12 mouse cellular contexts compared by ENCODE assay signal in genomic region chr4:41094361-41094760, GRCm38 (mm10). TPM values are rescaled to one million over a fixed set of nuclear protein-coding genes. Genes with fewer than 3 reads are reported as not detected.
A peak's percentile ranks its signal among the peaks of the same experiment; 100 is the strongest.
DNase-seq lines count a peak whose midpoint lies in the region; ATAC-seq and TF ChIP-seq lines count a peak whose summit lies in the region.
"Had no signal": no experiment of that assay in that cellular context is flagged by ENCODE, and none has a peak within 500 bp of the region (broad histone marks: within the 10 kb centered on the region; RNA-seq: fewer than 3 reads in every experiment).

No protein-coding gene starts in this region.

- TF ChIP-seq EP300 in MEL (IDR thresholded peaks at IDR 0.05; ENCODE audit: low read depth in 1 of 2, low read length in 2 of 2): no peak

- peaks cover 6% of the 10 kb centered on the region; the same call in 1 of the 2 replicates for H3K27me3 ChIP-seq in heart, embryonic 14.5 days (ENCODE audit: control insufficient read depth, insufficient read depth, low read length)
- H3K27me3 ChIP-seq in MEL (ENCODE audit: control insufficient read depth in 1 of 2, insufficient read depth in 2 of 2, low read length in 2 of 2): no peaks in the 10 kb centered on the region
- H3K27me3 ChIP-seq in intestine, embryonic 15.5 days (replicated peaks): no peaks in the 10 kb centered on the region; the same call in 1 of the 2 replicates
- no peaks in the 10 kb centered on the region; the same call in 1 of the 2 replicates for H3K27me3 ChIP-seq in stomach, embryonic 14.5 days (ENCODE audit: control insufficient read depth, insufficient read depth, low read length)
- H3K27me3 ChIP-seq in hindbrain, postnatal 0 days (ENCODE audit: insufficient read depth, low read length): 0 out of 2 replicates have a peak, but pooled peaks cover 6% of the 10 kb centered on the region

- H3K4me1 ChIP-seq in heart, embryonic 14.5 days (ENCODE audit: control insufficient read depth in 2 of 2, insufficient read depth in 2 of 2, low read length in 2 of 2): peaks cover 36 to 38% of the 10 kb centered on the region in 2 experiments
- H3K4me1 ChIP-seq in MEL (ENCODE audit: control insufficient read depth in 1 of 2, insufficient read depth in 2 of 2, low read length in 2 of 2): peaks cover 8 to 22% of the 10 kb centered on the region in 2 experiments
- H3K4me1 ChIP-seq in intestine, embryonic 15.5 days (replicated peaks): peaks cover 37% of the 10 kb centered on the region
- H3K4me1 ChIP-seq in stomach, embryonic 14.5 days (ENCODE audit: control insufficient read depth, insufficient read depth, low read length): peaks cover 13% of the 10 kb centered on the region; the same call in 1 of the 2 replicates
- H3K4me1 ChIP-seq in hindbrain, postnatal 0 days (ENCODE audit: insufficient read depth, low read length): 0 out of 2 replicates have a peak, but pooled peaks cover 3% of the 10 kb centered on the region

- WGBS in heart, embryonic 14.5 days: 19% methylated on average over 9 of the region's 9 CpGs
- WGBS in intestine, embryonic 15.5 days: 39% methylated on average over 9 of the region's 9 CpGs
- 51% methylated on average over 9 of the region's 9 CpGs for WGBS in stomach, embryonic 14.5 days
- WGBS in hindbrain, postnatal 0 days: 52% methylated on average over 9 of the region's 9 CpGs

- TF ChIP-seq CTCF in MEL (IDR thresholded peaks at IDR 0.05 in 2 of 3, conservative IDR thresholded peaks at IDR 0.05 in 1 of 3; ENCODE audit: control insufficient read depth in 1 of 3, insufficient read depth in 1 of 3, low read depth in 2 of 3, low read length in 3 of 3, poor library complexity in 1 of 3, severe bottlenecking in 1 of 3): no peak
- TF ChIP-seq CTCF in hindbrain, postnatal 0 days (IDR thresholded peaks at IDR 0.05; ENCODE audit: low read depth): no peak

- no peak for TF ChIP-seq RAD21 in MEL (IDR thresholded peaks at IDR 0.05; ENCODE audit: low read depth, low read length)

- no peak for DNase-seq in heart, adult 8-10 months (ENCODE audit: low spot score)
- DNase-seq in MEL (ENCODE audit: low read depth, low spot score): peak; percentile 47
- no peak for DNase-seq in hindbrain, postnatal 0 days (ENCODE audit: low spot score)
- DNase-seq in yolk sac, embryonic 10.5 days (ENCODE audit: low spot score): no peak
- DNase-seq in layer of hippocampus, adult 11-12 months (ENCODE audit: low spot score): no peak
- DNase-seq: kidney, postnatal 10 days had no signal

- peak overlapping the region in 1 of 2 experiments; percentile 22; a peak in 2 of 4 replicates for H3K27ac ChIP-seq in heart, embryonic 14.5 days (replicated peaks in 1 of 2; ENCODE audit: control insufficient read depth in 1 of 2, insufficient read depth in 1 of 2, low read depth in 2 of 2, low read length in 2 of 2)
- no peak overlapping the region for H3K27ac ChIP-seq in MEL (ENCODE audit: control insufficient read depth, low read depth, low read length)
- no peak overlapping the region for H3K27ac ChIP-seq in intestine, embryonic 15.5 days
- H3K27ac ChIP-seq in stomach, embryonic 14.5 days (ENCODE audit: low read length): no peak overlapping the region
- no peak overlapping the region for H3K27ac ChIP-seq in hindbrain, postnatal 0 days
- H3K27ac ChIP-seq: midbrain, embryonic 10.5 days had no signal

- no peak overlapping the region for H3K4me3 ChIP-seq in heart, embryonic 14.5 days (ENCODE audit: control insufficient read depth in 1 of 2, insufficient read depth in 1 of 2, low read depth in 1 of 2, low read length in 2 of 2)
- H3K4me3 ChIP-seq in MEL (ENCODE audit: control insufficient read depth in 1 of 2, insufficient read depth in 1 of 2, low read depth in 2 of 2, low read length in 2 of 2): no peak overlapping the region
- no peak overlapping the region for H3K4me3 ChIP-seq in intestine, embryonic 15.5 days (replicated peaks)
- H3K4me3 ChIP-seq in stomach, embryonic 14.5 days (ENCODE audit: low read depth, low read length): no peak overlapping the region
- H3K4me3 ChIP-seq in hindbrain, postnatal 0 days (ENCODE audit: low read length): no peak overlapping the region
- H3K4me3 ChIP-seq: midbrain, embryonic 10.5 days had no signal

- no peak for TF ChIP-seq POLR2A in MEL (IDR thresholded peaks at IDR 0.05; ENCODE audit: control insufficient read depth in 1 of 2, insufficient read depth in 1 of 2, low read depth in 1 of 2, low read length in 2 of 2, poor library complexity in 1 of 2)

- H3K36me3 ChIP-seq in heart, embryonic 14.5 days (ENCODE audit: control insufficient read depth, insufficient read depth, low read length): no peaks in the 10 kb centered on the region
- peaks cover 0 to 10% of the 10 kb centered on the region in 2 experiments; a peak in 2 of 4 replicates for H3K36me3 ChIP-seq in MEL (ENCODE audit: control insufficient read depth in 1 of 2, insufficient read depth in 2 of 2, low read length in 2 of 2)
- no peaks in the 10 kb centered on the region for H3K36me3 ChIP-seq in intestine, embryonic 15.5 days
- no peaks in the 10 kb centered on the region for H3K36me3 ChIP-seq in stomach, embryonic 14.5 days (ENCODE audit: control insufficient read depth, insufficient read depth, low read length)
- H3K36me3 ChIP-seq in hindbrain, postnatal 0 days (ENCODE audit: insufficient read depth, low read length): no peaks in the 10 kb centered on the region
- H3K36me3 ChIP-seq: midbrain, embryonic 10.5 days had no signal

- ATAC-seq in heart, embryonic 14.5 days (ENCODE audit: insufficient number of reproducible peaks, insufficient read depth, low FRiP score, low read depth): peak; percentile 51; the same call in 1 of the 2 replicates
- peak; percentile 63 for ATAC-seq in intestine, embryonic 15.5 days
- peak; percentile 69 for ATAC-seq in stomach, embryonic 14.5 days (ENCODE audit: insufficient number of reproducible peaks, insufficient read depth, low FRiP score, low read depth)
- ATAC-seq in hindbrain, postnatal 0 days: no peak

- no peaks in the 10 kb centered on the region for H3K79me2 ChIP-seq in MEL (ENCODE audit: control insufficient read depth, insufficient read depth, low read length, poor library complexity)

- H3K4me2 ChIP-seq in heart, embryonic 14.5 days (ENCODE audit: low read length): peak overlapping the region; percentile 21; the same call in 1 of the 2 replicates
- H3K4me2 ChIP-seq in intestine, embryonic 15.5 days (replicated peaks): no peak overlapping the region
- H3K4me2 ChIP-seq in stomach, embryonic 14.5 days (replicated peaks; ENCODE audit: low read depth, low read length): no peak overlapping the region
- H3K4me2 ChIP-seq in hindbrain, postnatal 0 days (ENCODE audit: low read depth, low read length): no peak overlapping the region

- no peaks in the 10 kb centered on the region for H3K9me3 ChIP-seq in heart, embryonic 14.5 days (ENCODE audit: control insufficient read depth, low read length)
- no peaks in the 10 kb centered on the region for H3K9me3 ChIP-seq in MEL (replicated peaks; ENCODE audit: insufficient read depth, low read length)
- H3K9me3 ChIP-seq in intestine, embryonic 15.5 days: no peaks in the 10 kb centered on the region
- H3K9me3 ChIP-seq in stomach, embryonic 14.5 days (ENCODE audit: control insufficient read depth, low read depth, low read length): no peaks in the 10 kb centered on the region
- H3K9me3 ChIP-seq in hindbrain, postnatal 0 days (ENCODE audit: low read length): no peaks in the 10 kb centered on the region
- H3K9me3 ChIP-seq: midbrain, embryonic 10.5 days had no signal

- H3K9ac ChIP-seq in heart, embryonic 14.5 days (ENCODE audit: low read length): no peak overlapping the region
- H3K9ac ChIP-seq in MEL (ENCODE audit: control insufficient read depth, low read depth, low read length, poor library complexity, severe bottlenecking): no peak overlapping the region
- no peak overlapping the region for H3K9ac ChIP-seq in intestine, embryonic 15.5 days
- no peak overlapping the region for H3K9ac ChIP-seq in stomach, embryonic 14.5 days (replicated peaks; ENCODE audit: low read depth, low read length)
- no peak overlapping the region for H3K9ac ChIP-seq in hindbrain, postnatal 0 days (replicated peaks; ENCODE audit: low read length)

RNA-seq across cellular contexts. Expression of gene Aqp3, which starts 3.6 kb away (rescaled TPM):
- polyA plus RNA-seq in heart, embryonic 14.5 days (2014; fragmentation: Nextera tagmentation; extraction: Ambion mirVana): 0.19 and 0.55 TPM in 2 replicates
- total RNA-seq in heart, adult 8-10 months (2022): not detected
- 0.10 and 0.12 TPM in 2 replicates for total RNA-seq in MEL (2012; rRNA removed)
- polyA plus RNA-seq in MEL (2012; ENCODE audit: insufficient read depth in 1 of 2, insufficient read length in 2 of 2, low read depth in 1 of 2, low replicate concordance in 2 of 2, missing spikeins in 1 of 2): under 1 TPM in 1 of 2 experiments, not detected in 1; 0.42 TPM
- 2.3 and 2.8 TPM in 2 replicates for polyA plus RNA-seq in intestine, embryonic 15.5 days (2015; fragmentation: Nextera tagmentation; extraction: Ambion mirVana)
- 27.3 and 36.0 TPM in 2 replicates for polyA plus RNA-seq in stomach, embryonic 14.5 days (2014; fragmentation: Nextera tagmentation; extraction: Ambion mirVana)
- total RNA-seq in hindbrain, postnatal 0 days (2014; rRNA removed): 0.16 and 0.65 TPM in 2 replicates
- 0.19 and 0.29 TPM in 2 replicates for polyA plus RNA-seq in hindbrain, postnatal 0 days (2015; fragmentation: Nextera tagmentation; extraction: Ambion mirVana)
- total RNA-seq: CH12.LX had no signal

RNA-seq across cellular contexts. Expression of gene Nol6, which starts 29.9 kb away (rescaled TPM):
- polyA plus RNA-seq in heart, embryonic 14.5 days (2014; fragmentation: Nextera tagmentation; extraction: Ambion mirVana): 12.4 and 14.6 TPM in 2 replicates
- total RNA-seq in heart, adult 8-10 months (2022): 10 to 100 TPM; 17.5 to 20.6 (median 18.8) TPM
- total RNA-seq in MEL (2012; rRNA removed): 28.1 and 36.6 TPM in 2 replicates
- polyA plus RNA-seq in MEL (2012; ENCODE audit: insufficient read depth in 1 of 2, insufficient read length in 2 of 2, low read depth in 1 of 2, low replicate concordance in 2 of 2, missing spikeins in 1 of 2): 10 to 100 TPM in 1 of 2 experiments, not detected in 1; 71.2 TPM
- polyA plus RNA-seq in intestine, embryonic 15.5 days (2015; fragmentation: Nextera tagmentation; extraction: Ambion mirVana): 21.7 and 21.8 TPM in 2 replicates
- 22.5 and 26.1 TPM in 2 replicates for polyA plus RNA-seq in stomach, embryonic 14.5 days (2014; fragmentation: Nextera tagmentation; extraction: Ambion mirVana)
- 67.2 and 70.2 TPM in 2 replicates for total RNA-seq in hindbrain, postnatal 0 days (2014; rRNA removed)
- 28.4 and 32.4 TPM in 2 replicates for polyA plus RNA-seq in hindbrain, postnatal 0 days (2015; fragmentation: Nextera tagmentation; extraction: Ambion mirVana)

RNA-seq across cellular contexts. Expression of gene Ube2r2, which starts 41.2 kb away (rescaled TPM):
- polyA plus RNA-seq in heart, embryonic 14.5 days (2014; fragmentation: Nextera tagmentation; extraction: Ambion mirVana): 82.8 and 86.8 TPM in 2 replicates
- total RNA-seq in heart, adult 8-10 months (2022): 100 to 1,000 TPM; 124 to 155 (median 142) TPM
- total RNA-seq in MEL (2012; rRNA removed): 24.5 and 28.2 TPM in 2 replicates
- polyA plus RNA-seq in MEL (2012; ENCODE audit: insufficient read depth in 1 of 2, insufficient read length in 2 of 2, low read depth in 1 of 2, low replicate concordance in 2 of 2, missing spikeins in 1 of 2): 10 to 100 TPM; 70.1 to 94.1 TPM
- polyA plus RNA-seq in intestine, embryonic 15.5 days (2015; fragmentation: Nextera tagmentation; extraction: Ambion mirVana): 64.5 and 68.6 TPM in 2 replicates
- polyA plus RNA-seq in stomach, embryonic 14.5 days (2014; fragmentation: Nextera tagmentation; extraction: Ambion mirVana): 85.7 and 87.5 TPM in 2 replicates
- 27.2 and 30.2 TPM in 2 replicates for total RNA-seq in hindbrain, postnatal 0 days (2014; rRNA removed)
- polyA plus RNA-seq in hindbrain, postnatal 0 days (2015; fragmentation: Nextera tagmentation; extraction: Ambion mirVana): 47.5 and 47.9 TPM in 2 replicates

RNA-seq across cellular contexts. Expression of gene Aqp7, which starts 46.4 kb away (rescaled TPM):
- polyA plus RNA-seq in heart, embryonic 14.5 days (2014; fragmentation: Nextera tagmentation; extraction: Ambion mirVana): 0.32 TPM in 1 of 2 replicates, not detected in the other
- 10 to 100 TPM; 24.2 to 36.7 (median 31.4) TPM for total RNA-seq in heart, adult 8-10 months (2022)
- total RNA-seq in MEL (2012; rRNA removed): not detected in 2 replicates
- under 1 TPM in 1 of 2 experiments, not detected in 1; 0.06 TPM for polyA plus RNA-seq in MEL (2012; ENCODE audit: insufficient read depth in 1 of 2, insufficient read length in 2 of 2, low read depth in 1 of 2, low replicate concordance in 2 of 2, missing spikeins in 1 of 2)
- 0.35 and 0.62 TPM in 2 replicates for polyA plus RNA-seq in intestine, embryonic 15.5 days (2015; fragmentation: Nextera tagmentation; extraction: Ambion mirVana)
- polyA plus RNA-seq in stomach, embryonic 14.5 days (2014; fragmentation: Nextera tagmentation; extraction: Ambion mirVana): 0.22 and 0.43 TPM in 2 replicates
- not detected in 2 replicates for total RNA-seq in hindbrain, postnatal 0 days (2014; rRNA removed)
- polyA plus RNA-seq in hindbrain, postnatal 0 days (2015; fragmentation: Nextera tagmentation; extraction: Ambion mirVana): 0.06 TPM in 1 of 2 replicates, not detected in the other
- total RNA-seq: CH12.LX had no signal
- polyA plus RNA-seq: limb, embryonic 11.5 days had no signal
